Mouse (Mus musculus) T-helper 17 cell (primary cell): ENCODE results near the gene Serinc5.

ENCODE experiments used
- in situ Hi-C, 2 experiments: fragments of 300-600 bp; cut with MboI, MseI; formaldehyde crosslinking; loops; 1 replicate in 1 of 2; 2 replicates in 1 of 2; pipeline ENCODE4 v1.15.1; 2025; ENCODE audit warnings: high pct_unique_total_duplicates in 2 of 2

The Serinc5 gene

GRCm38 (mm10) chr13:92698781-92699180 is 87.9 kb downstream of the Serinc5 start:
- in situ Hi-C loops = no loop called here

GRCm38 (mm10) chr13:92699395-92699794 is 88.5 kb downstream of the Serinc5 start:
- in situ Hi-C loops = no loop called here

GRCm38 (mm10) chr13:92702035-92702434 is 91.1 kb downstream of the Serinc5 start:
- in situ Hi-C loops = no loop called here

- in situ Hi-C loops = no loop called here
Observed at GRCm38 (mm10) chr13:92703241-92704027, 92.5 kb downstream of the Serinc5 start.

GRCm38 (mm10) chr13:92704189-92704588 is 93.3 kb downstream of the Serinc5 start:
- in situ Hi-C loops = no loop called here

GRCm38 (mm10) chr13:92705016-92705535 is 94.2 kb downstream of the Serinc5 start:
- in situ Hi-C loops = no loop called here

GRCm38 (mm10) chr13:92706342-92707061 is 95.6 kb downstream of the Serinc5 start:
- in situ Hi-C loops = no loop called here

GRCm38 (mm10) chr13:92707941-92708340 is 97.0 kb downstream of the Serinc5 start:
- in situ Hi-C loops = no loop called here

- in situ Hi-C loops = no loop called here
Observed at GRCm38 (mm10) chr13:92708466-92708865, 97.6 kb downstream of the Serinc5 start.

- in situ Hi-C loops = no loop called here
Observed at GRCm38 (mm10) chr13:92709535-92709934, 98.6 kb downstream of the Serinc5 start.

- in situ Hi-C loops = no loop called here
Observed at GRCm38 (mm10) chr13:92710361-92710760, 99.5 kb downstream of the Serinc5 start.

GRCm38 (mm10) chr13:92711821-92712220 is 100.9 kb downstream of the Serinc5 start:
- in situ Hi-C loops = no loop called here

- in situ Hi-C loops = no loop called here
Observed at GRCm38 (mm10) chr13:92712619-92713018, 101.7 kb downstream of the Serinc5 start.

- in situ Hi-C loops = no loop called here
Observed at GRCm38 (mm10) chr13:92717851-92718665, 107.2 kb downstream of the Serinc5 start.

GRCm38 (mm10) chr13:92721006-92721405 is 110.1 kb downstream of the Serinc5 start:
- in situ Hi-C loops = no loop called here

- in situ Hi-C loops = no loop called here
Observed at GRCm38 (mm10) chr13:92722389-92722788, 111.5 kb downstream of the Serinc5 start.

- in situ Hi-C loops = loop anchor here in 1 of 2 experiments (5.0 kb wide), 2 partner anchors 78 to 823 kb away; no protein-coding TSS in a partner anchor
Observed at GRCm38 (mm10) chr13:92729811-92730210, 118.9 kb downstream of the Serinc5 start.

- in situ Hi-C loops = loop anchor here in 1 of 2 experiments (5.0 kb wide), 1 partner anchor 825 kb away; no protein-coding TSS in a partner anchor
Observed at GRCm38 (mm10) chr13:92731811-92732210, 120.9 kb downstream of the Serinc5 start.

GRCm38 (mm10) chr13:92732836-92733235 is 121.9 kb downstream of the Serinc5 start:
- in situ Hi-C loops = loop anchor here in 1 of 2 experiments (5.0 kb wide), 1 partner anchor 826 kb away; no protein-coding TSS in a partner anchor

- in situ Hi-C loops = loop anchor here in 1 of 2 experiments (5.0 kb wide), 1 partner anchor 826 kb away; no protein-coding TSS in a partner anchor
Observed at GRCm38 (mm10) chr13:92733252-92733651, 122.4 kb downstream of the Serinc5 start.

- in situ Hi-C loops = loop anchor here in 1 of 2 experiments (5.0 kb wide), 1 partner anchor 826 kb away; no protein-coding TSS in a partner anchor
Observed at GRCm38 (mm10) chr13:92733741-92734140, 122.8 kb downstream of the Serinc5 start.
